Mouse (Mus musculus): Measurements from ENCODE around the gene Trim41.
A peak's percentile ranks its signal among the peaks of the same experiment; 100 is the strongest.

Gene Trim41

GRCm38 (mm10) chr11:48789973-48790823 is 27.0 kb downstream of the Trim41 start:
- DNase-seq (ENCODE audit: low spot score), result peak; percentile 77

- DNase-seq (ENCODE audit: low spot score), result no peak
These were observed 27.9 kb downstream of the Trim41 start for GRCm38 (mm10) chr11:48789215-48789614.

DNA sequence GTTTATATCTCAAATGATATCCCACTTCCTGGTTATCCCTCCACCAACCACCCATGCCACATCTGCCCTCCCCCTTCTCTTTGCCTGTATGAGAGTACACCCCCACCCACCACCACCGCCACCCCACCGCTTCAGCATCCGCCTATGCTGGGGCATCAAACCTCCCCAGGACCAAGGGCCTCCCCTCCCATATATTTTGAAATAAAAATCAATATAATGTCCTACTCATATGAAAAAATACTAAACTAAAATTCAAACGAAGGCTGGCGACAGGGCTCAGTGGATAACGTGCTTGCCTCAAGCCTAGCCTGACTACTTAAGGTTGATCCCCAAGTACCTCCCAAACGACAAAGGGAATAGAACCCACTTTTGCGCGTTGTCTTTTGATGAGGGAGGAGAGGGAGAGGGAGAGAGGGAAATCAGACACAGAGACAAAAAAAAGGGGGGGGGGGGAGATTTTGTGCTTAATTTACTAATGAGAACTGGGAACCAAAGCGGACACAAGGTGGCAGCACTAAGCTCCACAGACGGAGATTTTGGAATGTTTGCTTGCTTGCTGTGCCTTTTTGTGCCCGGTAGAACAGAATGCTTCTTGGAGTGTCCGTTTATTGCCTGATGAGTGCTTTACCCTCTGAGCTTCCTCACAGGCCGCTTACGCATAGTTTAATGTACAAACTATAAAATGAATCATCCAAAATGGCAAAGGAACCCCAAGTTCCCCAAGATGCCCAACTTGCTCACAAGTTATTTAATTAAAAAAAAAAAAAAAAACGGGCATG is 28.7 kb downstream of the Trim41 start:
- peak; percentile 71 for DNase-seq (ENCODE audit: low spot score)

DNA sequence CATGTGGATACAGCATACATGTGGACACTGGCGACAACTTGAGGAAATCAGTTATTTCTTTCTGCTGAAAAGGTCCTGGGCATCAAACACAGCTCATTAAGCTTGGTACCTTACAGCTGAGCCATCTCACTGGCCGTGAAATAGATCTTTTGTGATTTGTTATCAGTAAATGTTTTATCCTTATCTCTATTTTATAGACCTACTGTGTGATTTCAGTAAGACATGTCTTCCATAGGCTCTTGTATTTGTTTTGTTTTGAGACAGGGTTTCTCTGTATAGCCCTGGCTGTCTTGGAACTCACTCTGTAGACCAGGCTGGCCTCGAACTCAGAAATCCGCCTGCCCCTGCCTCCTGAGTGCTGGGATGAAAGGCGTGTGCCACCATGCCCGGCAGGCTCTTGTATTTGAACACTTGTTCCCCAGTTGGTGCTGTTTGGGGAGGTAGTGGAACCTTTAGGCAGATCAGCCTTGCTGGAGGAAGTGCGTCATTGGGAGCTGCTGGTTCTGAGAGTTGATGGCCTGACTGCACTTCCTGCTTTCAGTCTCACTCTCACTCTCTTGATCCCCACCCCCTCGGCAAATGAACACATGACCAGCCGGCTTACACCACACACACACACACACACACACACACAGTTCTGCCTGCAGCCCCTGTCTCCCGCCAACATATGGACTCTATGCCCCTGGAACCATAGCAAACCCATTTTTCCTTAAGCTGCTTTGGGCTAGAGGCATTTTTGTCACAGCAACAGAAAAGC is 29.5 kb downstream of the Trim41 start:
- DNase-seq (ENCODE audit: low spot score), result peak; percentile 62

- DNase-seq (ENCODE audit: low spot score), result no peak
These were observed 34.9 kb downstream of the Trim41 start for GRCm38 (mm10) chr11:48782243-48782642.

DNA sequence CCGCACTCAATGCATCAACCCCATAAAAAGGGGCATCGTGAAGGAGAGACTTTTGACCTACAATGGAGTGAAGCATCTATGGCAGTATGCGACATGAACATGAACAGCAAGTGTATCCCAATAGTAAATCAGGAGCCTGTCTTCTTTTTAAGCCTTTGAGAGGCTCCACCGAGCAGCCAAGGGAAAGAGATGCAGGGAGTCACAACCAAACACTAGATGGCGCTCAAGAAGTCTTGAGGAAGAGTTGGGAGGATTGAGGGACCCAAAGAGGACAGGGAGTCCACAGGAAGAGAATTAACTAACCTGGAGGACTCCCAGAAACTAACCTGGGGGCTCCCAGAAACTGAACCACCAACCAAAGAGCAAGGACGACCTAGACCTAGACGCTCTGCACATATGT is 37.7 kb downstream of the Trim41 start:
- DNase-seq (ENCODE audit: low spot score), result no peak

GRCm38 (mm10) chr11:48777303-48777702 is 39.9 kb downstream of the Trim41 start:
- DNase-seq (ENCODE audit: low spot score), result no peak

- DNase-seq (ENCODE audit: low spot score), result no peak
These were observed 40.5 kb downstream of the Trim41 start for GRCm38 (mm10) chr11:48776664-48777063.

DNA sequence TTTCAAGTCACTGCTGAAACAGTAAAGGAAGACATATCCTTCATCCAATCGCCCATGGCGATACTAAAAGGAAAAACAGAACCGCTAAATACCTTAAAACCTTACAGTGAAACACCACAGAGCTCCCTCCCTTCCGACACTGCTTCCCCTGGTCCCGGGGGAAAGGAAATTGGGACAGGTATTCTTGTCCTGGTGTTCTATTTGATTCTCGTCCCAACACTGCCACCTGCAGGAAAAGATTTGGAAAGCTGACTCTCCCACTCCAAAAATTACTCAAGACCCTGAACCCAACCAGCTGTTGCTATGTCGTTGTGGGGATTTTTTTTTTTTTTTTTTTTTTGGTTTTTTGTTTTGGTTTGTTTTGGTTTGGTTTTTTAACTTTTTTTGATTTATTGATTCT is 41.7 kb downstream of the Trim41 start:
- DNase-seq (ENCODE audit: low spot score), result peak; percentile 52

GRCm38 (mm10) chr11:48774443-48775298 is 42.5 kb downstream of the Trim41 start:
- DNase-seq (ENCODE audit: low spot score), result peak; percentile 28

DNA sequence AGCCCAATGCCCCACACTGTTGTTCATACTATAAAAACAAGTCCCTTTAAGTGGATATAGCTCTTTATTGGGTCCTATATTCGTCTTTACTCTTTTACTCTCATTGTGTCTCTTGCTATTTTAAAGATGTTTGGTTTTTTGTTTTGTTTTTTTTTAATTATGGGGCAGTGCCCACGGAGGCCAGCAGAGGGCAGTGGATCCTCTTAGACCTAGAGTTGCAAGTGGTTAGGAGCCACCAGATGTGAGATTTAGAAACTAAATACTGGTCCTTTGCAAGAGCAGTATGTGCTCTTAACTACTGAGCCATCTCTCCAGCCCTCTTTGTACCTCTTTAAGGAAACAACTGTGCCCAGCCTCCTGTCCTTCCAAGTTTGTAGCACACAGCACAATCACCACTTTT is 45.5 kb downstream of the Trim41 start:
- no peak for DNase-seq (ENCODE audit: low spot score)

DNA sequence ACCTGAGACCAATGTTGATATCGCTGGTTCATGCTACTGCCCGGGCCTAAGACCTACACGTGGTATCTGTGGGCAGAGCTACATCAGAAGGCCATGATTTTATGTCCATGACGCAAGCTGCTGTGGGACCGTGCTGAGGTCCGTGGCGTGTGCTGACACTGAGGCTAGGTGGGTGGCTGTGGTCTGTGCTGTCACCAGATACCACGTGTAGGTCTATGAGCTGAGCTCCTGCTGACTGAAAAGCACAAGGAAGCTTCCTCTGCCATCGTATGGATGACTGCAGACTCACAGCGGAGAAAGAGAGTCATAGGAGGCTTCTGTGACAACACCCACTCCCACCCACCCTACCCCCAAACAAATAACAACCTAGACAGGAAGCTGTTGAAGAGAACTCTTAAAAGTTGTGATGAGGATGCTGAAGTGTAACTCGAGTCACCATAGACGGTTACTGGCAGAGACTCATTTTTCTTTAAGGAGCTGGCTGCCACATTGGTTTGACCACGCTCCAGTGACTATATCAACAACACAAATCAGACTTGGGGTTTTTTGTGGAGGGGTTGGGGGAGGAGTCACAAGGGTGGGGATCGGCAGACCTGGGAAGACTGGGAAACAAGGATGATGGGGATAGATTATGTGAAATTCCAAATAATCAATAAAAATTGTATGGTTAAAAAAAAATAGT is 49.8 kb downstream of the Trim41 start:
- no peak for DNase-seq (ENCODE audit: low spot score)

GRCm38 (mm10) chr11:48764119-48764518 is 53.0 kb downstream of the Trim41 start:
- DNase-seq (ENCODE audit: low spot score), result no peak

- no peak for DNase-seq (ENCODE audit: low spot score)
These were observed 58.1 kb downstream of the Trim41 start for GRCm38 (mm10) chr11:48759021-48759420.
